Mouse (Mus musculus): ENCODE measurements around the gene Sdk2. TPM values are rescaled to one million over a fixed set of nuclear protein-coding genes. Genes with fewer than 3 reads are reported as not detected.

Gene Sdk2
- polyA plus RNA-seq, 1 experiment from 2014 or later: 3.6 TPM

- H3K27me3 ChIP-seq (ENCODE audit: control insufficient read depth, insufficient read depth, low read length): no peaks in the 10 kb centered on the region
- WGBS: 79% methylated on average over 21 of the region's 21 CpGs
- DNase-seq (ENCODE audit: low spot score) (no peak), ATAC-seq (ENCODE audit: low FRiP score) (no peak)
- H3K9ac ChIP-seq: no peak overlapping the region
- no peak overlapping the region for H3K4me2 ChIP-seq (replicated peaks)
- no peak overlapping the region for H3K4me3 ChIP-seq (replicated peaks; ENCODE audit: low read length)
- no peak overlapping the region for H3K27ac ChIP-seq
- peaks cover 40% of the 10 kb centered on the region for H3K36me3 ChIP-seq (replicated peaks; ENCODE audit: control insufficient read depth, insufficient read depth)
- H3K4me1 ChIP-seq (replicated peaks; ENCODE audit: control insufficient read depth, insufficient read depth, low read length): peaks cover 42% of the 10 kb centered on the region
- H3K9me3 ChIP-seq (ENCODE audit: control insufficient read depth, low read length): no peaks in the 10 kb centered on the region
Observed at GRCm38 (mm10) chr11:113729239-113729638, 337.6 kb downstream of the Sdk2 start.

GRCm38 (mm10) chr11:113727992-113728391 is 338.9 kb downstream of the Sdk2 start:
- DNase-seq (ENCODE audit: low spot score) (no peak), ATAC-seq (ENCODE audit: low FRiP score) (no peak)
- no peak overlapping the region for H3K4me3 ChIP-seq (replicated peaks; ENCODE audit: low read length)
- peaks cover 40% of the 10 kb centered on the region for H3K36me3 ChIP-seq (replicated peaks; ENCODE audit: control insufficient read depth, insufficient read depth)
- no peaks in the 10 kb centered on the region for H3K9me3 ChIP-seq (ENCODE audit: control insufficient read depth, low read length)
- H3K27me3 ChIP-seq (ENCODE audit: control insufficient read depth, insufficient read depth, low read length): no peaks in the 10 kb centered on the region
- H3K9ac ChIP-seq: no peak overlapping the region
- no peak overlapping the region for H3K4me2 ChIP-seq (replicated peaks)
- WGBS: 78% methylated on average over 6 of the region's 6 CpGs
- H3K4me1 ChIP-seq (replicated peaks; ENCODE audit: control insufficient read depth, insufficient read depth, low read length): peaks cover 31% of the 10 kb centered on the region
- no peak overlapping the region for H3K27ac ChIP-seq

- ATAC-seq (ENCODE audit: low FRiP score): no peak
- H3K4me2 ChIP-seq (replicated peaks): no peak overlapping the region
- no peaks in the 10 kb centered on the region for H3K27me3 ChIP-seq (ENCODE audit: control insufficient read depth, insufficient read depth, low read length)
- H3K4me1 ChIP-seq (replicated peaks; ENCODE audit: control insufficient read depth, insufficient read depth, low read length): peaks cover 28% of the 10 kb centered on the region
- peaks cover 40% of the 10 kb centered on the region for H3K36me3 ChIP-seq (replicated peaks; ENCODE audit: control insufficient read depth, insufficient read depth)
- 87% methylated on average over 14 of the region's 14 CpGs for WGBS
- no peak overlapping the region for H3K9ac ChIP-seq
- H3K9me3 ChIP-seq (ENCODE audit: control insufficient read depth, low read length): no peaks in the 10 kb centered on the region
- no peak for DNase-seq (ENCODE audit: low spot score)
- no peak overlapping the region for H3K4me3 ChIP-seq (replicated peaks; ENCODE audit: low read length)
- H3K27ac ChIP-seq: no peak overlapping the region
Observed at GRCm38 (mm10) chr11:113726994-113727888, 339.6 kb downstream of the Sdk2 start.
